Mouse (Mus musculus) naive thymus-derived CD4-positive, alpha-beta T cell, adult 2 months (primary cell): ENCODE data around the gene Cldnd1.

ENCODE experiments used
- DNase-seq: peaks from one replicate; pipeline ENCODE4 v3.0.0-alpha.2; 2011; ENCODE audit warnings: low read depth

The Cldnd1 gene

DNA sequence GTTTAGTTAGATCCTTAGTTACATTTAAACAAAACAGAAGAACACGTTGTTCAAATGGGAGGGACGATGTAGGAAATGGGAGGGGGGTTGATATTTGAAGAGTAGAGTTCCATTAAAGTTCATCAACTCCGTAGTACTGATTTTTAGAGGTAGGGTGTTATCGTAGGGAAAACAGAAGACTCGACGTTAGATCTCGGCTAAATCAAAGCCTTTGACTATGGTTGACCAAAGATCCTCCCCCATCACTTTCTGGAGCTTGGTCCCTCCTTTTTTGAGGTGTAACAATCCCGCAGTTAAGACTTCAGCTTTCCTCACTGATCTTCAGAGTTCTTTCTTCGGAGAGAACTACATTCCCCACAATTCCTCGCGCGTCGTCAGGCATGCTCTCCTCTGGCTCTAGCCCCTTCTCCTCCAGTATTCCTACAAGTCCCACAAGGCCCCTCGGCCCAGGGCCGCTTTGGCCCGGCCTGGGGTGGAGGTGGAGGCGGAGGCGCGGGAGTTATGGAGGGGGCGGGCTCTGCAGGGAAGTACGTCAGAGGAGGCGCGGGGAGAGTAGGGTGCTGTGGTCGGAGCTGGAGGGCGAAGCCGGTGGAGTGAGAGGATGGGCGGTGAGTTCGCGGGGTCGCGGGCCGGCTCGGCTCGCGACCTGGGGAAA lies at the start of gene Cldnd1:
TSS of gene Cldnd1 (plus strand) at position 434 of the 655 bp plus-strand sequence.
- DNase-seq, result peak; percentile 95

DNA sequence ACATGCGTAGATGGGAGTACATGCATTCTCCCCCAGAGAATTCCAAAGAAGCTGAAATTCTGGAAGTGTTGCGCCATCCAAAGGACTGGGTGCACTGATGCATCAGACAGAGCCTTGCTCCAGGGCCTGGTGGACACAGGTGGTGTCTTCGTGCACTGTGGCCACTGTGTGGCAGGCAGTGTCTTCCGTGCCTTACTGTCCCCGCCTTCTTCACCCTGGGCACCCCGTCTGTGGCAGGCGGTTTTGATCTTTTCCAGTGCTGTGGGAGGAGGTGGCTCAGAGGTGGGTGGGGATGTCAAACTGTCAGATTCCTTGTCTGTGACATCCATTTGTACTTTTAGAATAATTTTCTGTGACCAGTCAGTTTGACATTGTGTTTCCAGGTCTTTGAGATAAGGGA lies 49.0 kb upstream of the Cldnd1 start:
- no peak for DNase-seq

GRCm38 (mm10) chr16:58682046-58682445 lies 45.7 kb upstream of the Cldnd1 start:
- DNase-seq, result no peak

DNA sequence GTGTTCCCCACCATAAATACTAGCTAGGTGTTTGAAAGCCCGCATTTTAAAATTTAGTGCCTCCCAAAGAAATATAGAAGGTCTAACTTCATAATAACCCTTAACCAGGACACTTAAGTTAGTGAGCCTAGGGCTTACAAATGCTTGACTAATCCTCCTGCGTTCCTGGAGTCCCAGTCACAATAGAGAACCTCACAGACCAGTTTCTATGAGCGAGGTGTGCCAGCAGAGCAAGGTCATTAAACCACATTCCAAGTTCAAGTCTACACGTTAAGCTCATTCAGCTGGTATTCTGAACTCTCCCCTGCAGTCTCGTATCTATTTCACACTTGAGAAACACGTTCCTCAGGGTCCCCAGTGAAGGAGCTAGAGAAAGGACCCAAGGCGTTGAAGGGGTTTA lies 44.8 kb upstream of the Cldnd1 start:
- DNase-seq, result no peak

- no peak for DNase-seq
Observed at GRCm38 (mm10) chr16:58683911-58684310, 43.8 kb upstream of the Cldnd1 start.

- DNase-seq, result no peak
Observed at GRCm38 (mm10) chr16:58684537-58684936, 43.2 kb upstream of the Cldnd1 start.

DNA sequence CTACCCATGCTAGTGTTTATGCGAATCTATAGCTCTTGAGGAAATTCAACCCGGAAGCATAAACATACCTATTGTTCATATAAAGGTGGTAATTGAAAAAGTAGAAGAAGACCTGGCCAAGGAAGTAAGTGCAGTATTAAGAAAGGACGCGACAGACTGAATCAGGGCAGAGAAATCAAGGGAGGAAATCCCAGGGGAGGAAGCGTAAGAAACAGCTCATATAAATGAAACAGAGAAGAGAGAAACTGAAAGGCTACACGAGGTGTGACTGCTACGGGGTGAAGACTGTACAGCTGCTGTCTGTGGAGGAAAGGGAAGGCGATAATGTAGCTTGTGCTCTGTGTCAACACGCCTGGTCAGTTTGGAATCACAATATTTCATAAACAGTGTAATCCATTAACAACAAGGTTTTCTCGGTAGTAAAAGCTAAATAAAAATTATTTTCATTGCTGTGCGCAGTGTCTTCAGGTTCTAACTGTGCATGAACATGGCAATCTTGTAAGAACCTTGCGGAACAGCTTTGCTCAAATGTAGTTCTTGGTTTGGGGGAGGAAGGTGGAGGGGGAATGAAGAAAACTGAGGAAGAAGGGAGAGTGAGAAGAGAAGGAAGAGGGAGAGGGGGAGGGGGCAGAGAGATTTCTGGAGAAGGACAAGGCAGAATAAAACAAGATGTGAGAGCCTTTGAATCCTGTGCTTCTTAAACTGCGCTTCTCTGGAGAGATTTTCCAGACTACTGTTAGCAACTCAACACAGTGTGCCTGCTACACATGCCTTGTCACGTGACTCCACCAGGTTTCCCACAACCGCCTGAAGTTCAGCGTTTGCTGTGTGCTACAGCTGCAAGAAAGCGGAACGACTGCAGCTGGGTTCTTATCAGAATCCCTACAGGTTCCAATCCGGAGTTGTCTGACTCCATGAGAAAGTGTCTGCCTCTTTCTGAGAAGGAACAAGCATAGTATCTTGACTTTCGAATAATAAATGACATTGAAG lies 41.9 kb upstream of the Cldnd1 start:
- DNase-seq, result peak; percentile 44

- DNase-seq, result no peak
Observed at GRCm38 (mm10) chr16:58688534-58688933, 39.2 kb upstream of the Cldnd1 start.

- DNase-seq, result no peak
Observed at GRCm38 (mm10) chr16:58689555-58690169, 38.0 kb upstream of the Cldnd1 start.

GRCm38 (mm10) chr16:58690322-58690732 lies 37.4 kb upstream of the Cldnd1 start:
- DNase-seq, result no peak

GRCm38 (mm10) chr16:58694091-58694490 lies 33.6 kb upstream of the Cldnd1 start:
- no peak for DNase-seq

GRCm38 (mm10) chr16:58696796-58697195 lies 30.9 kb upstream of the Cldnd1 start:
- no peak for DNase-seq

DNA sequence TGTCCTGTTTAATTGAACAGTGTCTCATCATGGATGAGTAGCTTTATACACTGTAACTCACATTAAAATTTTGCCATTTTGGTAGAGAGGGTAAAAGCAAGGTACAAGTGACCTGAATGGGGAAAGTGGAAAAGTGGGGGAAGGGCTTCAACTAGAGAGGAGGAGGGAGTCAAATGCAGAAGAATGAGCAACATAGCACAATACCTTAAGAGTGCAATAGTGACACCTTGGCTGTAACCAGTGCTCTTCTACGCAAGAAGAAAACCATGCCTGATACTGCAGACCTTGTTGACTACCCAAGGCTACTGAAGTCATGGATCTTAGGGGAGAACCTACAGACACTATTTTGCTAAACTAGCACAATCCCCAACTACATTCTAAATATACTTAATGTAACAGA lies 30.4 kb upstream of the Cldnd1 start:
- no peak for DNase-seq

GRCm38 (mm10) chr16:58700174-58700573 lies 27.5 kb upstream of the Cldnd1 start:
- DNase-seq, result no peak

DNA sequence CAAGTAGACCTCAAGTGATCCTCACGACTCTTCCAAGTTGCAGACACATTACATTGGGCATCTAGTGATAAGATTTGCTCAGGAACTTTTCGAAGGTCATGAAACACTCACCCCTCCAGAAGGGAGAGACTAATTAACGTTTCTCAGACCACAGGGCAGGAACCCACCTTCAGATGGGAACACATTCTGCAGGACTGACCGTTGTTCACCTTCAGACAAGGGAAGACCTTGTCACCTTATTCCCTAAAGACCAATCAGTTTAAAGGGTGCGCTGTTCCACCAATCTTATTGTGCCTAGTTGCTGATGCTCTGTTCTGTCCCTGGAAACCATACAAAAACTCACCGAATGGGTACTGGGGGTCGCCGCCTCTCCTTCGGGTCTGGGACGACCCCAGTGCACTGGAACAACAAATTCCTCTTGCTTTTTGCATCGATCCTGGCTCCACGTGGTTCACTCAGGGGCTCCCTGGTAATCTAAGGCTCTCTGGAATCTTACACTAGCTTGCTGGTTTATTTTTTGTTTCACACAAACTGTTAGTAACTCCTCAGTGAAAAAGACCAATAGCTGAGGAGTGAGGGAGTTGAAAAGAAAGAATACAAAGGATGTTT lies 26.8 kb upstream of the Cldnd1 start:
- no peak for DNase-seq

DNA sequence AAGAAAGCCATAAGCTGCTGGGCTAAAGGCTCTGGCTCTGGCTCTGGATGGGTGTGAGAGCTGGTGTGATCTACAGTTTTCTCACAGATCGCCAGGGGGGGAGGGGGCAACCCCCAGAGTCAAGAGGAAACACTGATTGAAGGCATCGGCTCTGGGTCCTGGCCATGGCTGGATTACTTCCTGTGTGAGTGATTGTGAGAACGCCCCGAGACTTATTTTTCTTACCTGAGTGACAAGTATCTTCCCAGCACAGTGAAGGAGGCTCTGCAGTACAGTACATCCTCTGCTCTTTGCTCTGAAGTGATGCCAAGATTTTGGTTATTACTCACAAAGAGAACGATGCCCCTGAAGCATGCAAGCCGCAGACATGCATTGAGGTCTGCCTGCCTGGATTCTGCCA lies 25.9 kb upstream of the Cldnd1 start:
- peak; percentile 34 for DNase-seq

DNA sequence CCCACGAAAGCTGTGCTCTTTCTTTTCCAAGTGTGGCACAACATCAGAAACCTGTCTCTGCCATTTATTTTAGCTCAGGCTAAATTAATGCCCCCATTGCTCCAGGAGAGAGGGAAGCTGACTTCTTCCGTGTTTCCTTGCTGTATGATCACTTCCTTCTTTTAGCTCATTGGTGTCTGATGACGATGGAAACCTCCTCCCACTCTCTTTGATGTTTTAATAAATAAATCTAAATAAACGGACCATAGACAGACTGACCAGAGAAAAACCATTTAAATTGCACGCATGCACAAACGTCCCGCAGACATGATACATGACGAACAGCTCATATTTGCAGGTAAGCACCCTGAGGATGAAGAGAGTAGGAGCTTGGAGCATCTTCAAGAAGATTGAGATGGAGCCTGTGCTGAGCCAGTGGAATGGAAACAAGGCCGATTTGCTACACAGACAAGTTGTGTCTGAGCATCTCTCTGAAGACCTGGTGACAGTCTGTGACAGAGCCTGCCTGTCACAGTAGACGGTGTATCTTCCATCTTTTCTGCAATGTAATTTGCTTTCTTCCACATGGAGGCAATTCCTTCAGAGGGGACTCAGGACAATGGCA lies 25.3 kb upstream of the Cldnd1 start:
- DNase-seq, result no peak

- DNase-seq, result no peak
Observed at GRCm38 (mm10) chr16:58703382-58704124, 24.2 kb upstream of the Cldnd1 start.

DNA sequence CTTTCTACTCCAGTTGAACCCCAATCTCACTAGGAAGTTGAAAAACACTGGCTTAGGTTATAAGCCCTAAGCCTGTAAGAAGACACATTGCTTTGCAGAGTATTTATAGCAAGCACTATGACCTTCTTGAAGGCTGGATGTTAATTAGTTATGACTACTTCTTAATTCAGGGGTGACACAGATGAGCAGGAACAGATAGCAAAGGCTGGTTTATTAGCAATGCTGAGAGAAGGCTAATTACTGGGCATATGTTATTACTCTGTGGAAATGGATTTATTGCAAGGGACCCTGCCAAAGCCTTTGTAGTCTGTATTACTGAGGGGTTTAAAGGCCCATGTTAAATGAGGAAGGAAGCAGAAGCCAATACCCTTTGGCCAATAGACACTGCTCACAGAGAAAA lies 22.7 kb upstream of the Cldnd1 start:
- no peak for DNase-seq

GRCm38 (mm10) chr16:58707276-58707905 lies 20.3 kb upstream of the Cldnd1 start:
- DNase-seq, result no peak
